Mouse (Mus musculus) limb, embryonic 13.5 days (tissue): Measurements from ENCODE around the gene Carnmt1. TPM values are rescaled to one million over a fixed set of nuclear protein-coding genes. Genes with fewer than 3 reads are reported as not detected.

Experiments
- ATAC-seq: fragments of 200-750 bp; cut with Nextera tagmentation; 2 replicates; pipeline ENCODE4 v1.8.0; 2017; ENCODE audit warnings: low read depth, moderate number of reproducible peaks, moderate TSS enrichment; ENCODE audit not compliant: low FRiP score
- H3K27ac ChIP-seq: fragments of 300-500 bp; sonication (generic); 2 replicates; pipeline ENCODE4 v1.5.1; 2015; ENCODE audit warnings: inconsistent platforms, mild to moderate bottlenecking, moderate library complexity
- H3K27me3 ChIP-seq: fragments of 300-500 bp; sonication (generic); 2 replicates; pipeline ENCODE4 v1.6.1; 2015; ENCODE audit warnings: mild to moderate bottlenecking, inconsistent platforms
- H3K36me3 ChIP-seq: fragments of 300-500 bp; sonication (generic); 2 replicates; pipeline ENCODE4 v1.6.1; 2015; ENCODE audit warnings: inconsistent platforms, mild to moderate bottlenecking, moderate library complexity
- H3K4me1 ChIP-seq: fragments of 300-500 bp; sonication (generic); 2 replicates; pipeline ENCODE4 v1.6.1; 2015; ENCODE audit warnings: inconsistent platforms
- H3K4me2 ChIP-seq: fragments of 300-500 bp; sonication (generic); replicated peaks from 2 replicates; pipeline ENCODE4 v1.6.1; 2015; ENCODE audit warnings: inconsistent platforms, mild to moderate bottlenecking, moderate library complexity
- H3K4me3 ChIP-seq: fragments of 300-500 bp; sonication (generic); 2 replicates; pipeline ENCODE4 v1.5.1; 2015; ENCODE audit warnings: moderate library complexity, mild to moderate bottlenecking, inconsistent platforms
- H3K9ac ChIP-seq: fragments of 300-500 bp; sonication (generic); 2 replicates; pipeline ENCODE4 v1.6.1; 2015; ENCODE audit warnings: mild to moderate bottlenecking, inconsistent platforms
- H3K9me3 ChIP-seq: fragments of 300-500 bp; sonication (generic); 2 replicates; pipeline ENCODE4 v1.6.1; 2016; ENCODE audit warnings: inconsistent platforms
- WGBS: fragments of 180-500 bp; shearing (Covaris S2); methylation state at CpG from one replicate; pipeline ENCODE4 v1.1.7; 2015; 5-methylcytosine and 5-hydroxymethylcytosine counted together
- polyA plus RNA-seq: library from polyadenylated mRNA; unstranded; fragments of >200 nt; fragmentation: Nextera tagmentation; extraction: Ambion mirVana; gene quantifications from 2 replicates; pipeline ENCODE4 v1.2.1, GENCODE M21; 2015

The Carnmt1 gene
- polyA plus RNA-seq, 1 experiment from 2014 or later, result 30.0 TPM

GRCm38 (mm10) chr19:18643411-18643810 is 27.2 kb upstream of the Carnmt1 start:
- Histone ChIP-seq H3K4me2 (no peak overlapping the region), H3K9ac (no peak overlapping the region), H3K9me3 (no peaks in the 10 kb centered on the region), H3K27me3 (no peaks in the 10 kb centered on the region), H3K4me3 (no peak overlapping the region), H3K36me3 (peaks cover 8% of the 10 kb centered on the region; the same call in 1 of the 2 replicates), H3K4me1 (peaks cover 3% of the 10 kb centered on the region), H3K27ac (no peak overlapping the region)
- no peak for ATAC-seq
- WGBS, result 77% methylated on average over 4 of the region's 4 CpGs

- Histone ChIP-seq H3K4me3 (no peak overlapping the region), H3K27me3 (no peaks in the 10 kb centered on the region), H3K9ac (no peak overlapping the region), H3K27ac (no peak overlapping the region), H3K9me3 (no peaks in the 10 kb centered on the region), H3K4me2 (no peak overlapping the region), H3K36me3 (peaks cover 8% of the 10 kb centered on the region; the same call in 1 of the 2 replicates), H3K4me1 (peaks cover 3% of the 10 kb centered on the region; the same call in 1 of the 2 replicates)
- no peak for ATAC-seq
- WGBS, result 84% methylated on average over 6 of the region's 6 CpGs
Observed at GRCm38 (mm10) chr19:18644084-18644483, 26.5 kb upstream of the Carnmt1 start.

GRCm38 (mm10) chr19:18646397-18646796 is 24.2 kb upstream of the Carnmt1 start:
- Histone ChIP-seq H3K9me3 (no peaks in the 10 kb centered on the region), H3K36me3 (peaks cover 8% of the 10 kb centered on the region; the same call in 1 of the 2 replicates), H3K27me3 (no peaks in the 10 kb centered on the region), H3K4me1 (no peaks in the 10 kb centered on the region), H3K4me2 (no peak overlapping the region), H3K9ac (no peak overlapping the region), H3K27ac (no peak overlapping the region), H3K4me3 (no peak overlapping the region)
- 56% methylated on average over 3 of the region's 3 CpGs for WGBS
- ATAC-seq, result no peak

GRCm38 (mm10) chr19:18646853-18647420 is 23.6 kb upstream of the Carnmt1 start:
- no peaks in the 10 kb centered on the region for H3K4me1 ChIP-seq
- no peak overlapping the region for H3K4me2 ChIP-seq
- no peaks in the 10 kb centered on the region for H3K27me3 ChIP-seq
- WGBS, result 83% methylated on average over 5 of the region's 5 CpGs
- no peak for ATAC-seq
- H3K9me3 ChIP-seq, result no peaks in the 10 kb centered on the region
- peaks cover 8% of the 10 kb centered on the region; the same call in 1 of the 2 replicates for H3K36me3 ChIP-seq
- H3K27ac ChIP-seq, result no peak overlapping the region
- H3K9ac ChIP-seq, result no peak overlapping the region
- H3K4me3 ChIP-seq, result no peak overlapping the region

GRCm38 (mm10) chr19:18647775-18648557 is 22.6 kb upstream of the Carnmt1 start:
- Histone ChIP-seq H3K4me1 (no peaks in the 10 kb centered on the region), H3K27ac (no peak overlapping the region), H3K4me2 (no peak overlapping the region), H3K36me3 (no peaks in the 10 kb centered on the region; the same call in 1 of the 2 replicates), H3K9me3 (no peaks in the 10 kb centered on the region), H3K27me3 (no peaks in the 10 kb centered on the region), H3K9ac (no peak overlapping the region), H3K4me3 (no peak overlapping the region)
- no peak for ATAC-seq
- WGBS, result 44% methylated on average over 9 of the region's 9 CpGs

GRCm38 (mm10) chr19:18648558-18648945 is 22.0 kb upstream of the Carnmt1 start:
- H3K4me1 ChIP-seq, result no peaks in the 10 kb centered on the region
- 50% methylated on average over 6 of the region's 6 CpGs for WGBS
- no peaks in the 10 kb centered on the region for H3K9me3 ChIP-seq
- ATAC-seq, result no peak
- H3K9ac ChIP-seq, result no peak overlapping the region
- H3K27me3 ChIP-seq, result no peaks in the 10 kb centered on the region
- H3K4me3 ChIP-seq, result no peak overlapping the region
- H3K27ac ChIP-seq, result no peak overlapping the region
- no peaks in the 10 kb centered on the region; the same call in 1 of the 2 replicates for H3K36me3 ChIP-seq
- H3K4me2 ChIP-seq, result no peak overlapping the region

GRCm38 (mm10) chr19:18649955-18650354 is 20.6 kb upstream of the Carnmt1 start:
- 86% methylated on average over 4 of the region's 4 CpGs for WGBS
- H3K4me2 ChIP-seq, result no peak overlapping the region
- H3K27ac ChIP-seq, result no peak overlapping the region
- no peaks in the 10 kb centered on the region for H3K27me3 ChIP-seq
- H3K9ac ChIP-seq, result no peak overlapping the region
- H3K4me3 ChIP-seq, result no peak overlapping the region
- no peaks in the 10 kb centered on the region for H3K9me3 ChIP-seq
- ATAC-seq, result no peak
- no peaks in the 10 kb centered on the region; the same call in 1 of the 2 replicates for H3K36me3 ChIP-seq
- H3K4me1 ChIP-seq, result no peaks in the 10 kb centered on the region

- no peak overlapping the region for H3K27ac ChIP-seq
- no peaks in the 10 kb centered on the region for H3K9me3 ChIP-seq
- 73% methylated on average over 6 of the region's 6 CpGs for WGBS
- no peaks in the 10 kb centered on the region; the same call in 1 of the 2 replicates for H3K36me3 ChIP-seq
- H3K4me1 ChIP-seq, result no peaks in the 10 kb centered on the region
- no peak overlapping the region for H3K4me3 ChIP-seq
- H3K9ac ChIP-seq, result no peak overlapping the region
- no peak for ATAC-seq
- H3K4me2 ChIP-seq, result no peak overlapping the region
- H3K27me3 ChIP-seq, result no peaks in the 10 kb centered on the region
Observed at GRCm38 (mm10) chr19:18650473-18650872, 20.1 kb upstream of the Carnmt1 start.

GRCm38 (mm10) chr19:18652592-18652991 is 18.0 kb upstream of the Carnmt1 start:
- Histone ChIP-seq H3K27ac (no peak overlapping the region), H3K9ac (no peak overlapping the region), H3K4me3 (no peak overlapping the region), H3K4me1 (no peaks in the 10 kb centered on the region), H3K4me2 (no peak overlapping the region), H3K9me3 (no peaks in the 10 kb centered on the region), H3K27me3 (no peaks in the 10 kb centered on the region), H3K36me3 (no peaks in the 10 kb centered on the region)
- 35% methylated on average over 4 of the region's 4 CpGs for WGBS
- no peak for ATAC-seq

GRCm38 (mm10) chr19:18653058-18653457 is 17.5 kb upstream of the Carnmt1 start:
- no peak overlapping the region for H3K4me3 ChIP-seq
- H3K36me3 ChIP-seq, result no peaks in the 10 kb centered on the region
- WGBS, result 84% methylated on average over 6 of the region's 6 CpGs
- no peak overlapping the region for H3K9ac ChIP-seq
- ATAC-seq, result no peak
- H3K27me3 ChIP-seq, result no peaks in the 10 kb centered on the region
- H3K27ac ChIP-seq, result no peak overlapping the region
- no peak overlapping the region for H3K4me2 ChIP-seq
- no peaks in the 10 kb centered on the region for H3K4me1 ChIP-seq
- H3K9me3 ChIP-seq, result no peaks in the 10 kb centered on the region

GRCm38 (mm10) chr19:18654330-18654729 is 16.2 kb upstream of the Carnmt1 start:
- H3K9me3 ChIP-seq, result no peaks in the 10 kb centered on the region
- no peak overlapping the region for H3K4me3 ChIP-seq
- no peak overlapping the region for H3K9ac ChIP-seq
- H3K4me2 ChIP-seq, result no peak overlapping the region
- ATAC-seq, result no peak
- H3K27ac ChIP-seq, result no peak overlapping the region
- H3K4me1 ChIP-seq, result no peaks in the 10 kb centered on the region
- WGBS, result 84% methylated on average over 8 of the region's 8 CpGs
- H3K27me3 ChIP-seq, result no peaks in the 10 kb centered on the region
- H3K36me3 ChIP-seq, result no peaks in the 10 kb centered on the region

- Histone ChIP-seq H3K27ac (no peak overlapping the region), H3K4me3 (no peak overlapping the region), H3K9ac (no peak overlapping the region), H3K4me1 (no peaks in the 10 kb centered on the region), H3K36me3 (no peaks in the 10 kb centered on the region), H3K9me3 (no peaks in the 10 kb centered on the region), H3K27me3 (no peaks in the 10 kb centered on the region), H3K4me2 (no peak overlapping the region)
- ATAC-seq, result no peak
- WGBS, result 85% methylated on average over 5 of the region's 5 CpGs
Observed at GRCm38 (mm10) chr19:18654984-18655383, 15.6 kb upstream of the Carnmt1 start.
